Mouse (Mus musculus) B cell, adult 2 months (primary cell): ENCODE measurements at regions not wholly inside any gene's neighbourhood (a gene's known extent, or its start where the extent isn't known, plus 50 kb on each side); places are given as distances from the start of the nearest gene placed in this dataset.

Experiments used
- DNase-seq, 2 experiments: peaks; one replicate each; pipeline ENCODE4 v3.0.0; 2022

GRCm38 (mm10) chrX:42431851-42432635, 57.4 kb upstream of the Tex13c2 start:
- no peak for DNase-seq
